Mouse (Mus musculus) hindbrain, embryonic 11.5 days (tissue): Measurements from ENCODE around the gene Dnah11. TPM values are rescaled to one million over a fixed set of nuclear protein-coding genes. Genes with fewer than 3 reads are reported as not detected.

Source experiments
- ATAC-seq: fragments of 200-750 bp; cut with Nextera tagmentation; 2 replicates; pipeline ENCODE4 v1.8.0; 2017; ENCODE audit warnings: mild to moderate bottlenecking, moderate TSS enrichment, moderate library complexity; ENCODE audit not compliant: low FRiP score
- DNase-seq: peaks from one replicate; pipeline ENCODE4 v3.0.0-alpha.2; 2015; ENCODE audit warnings: low spot score
- H3K27ac ChIP-seq: fragments of 300-500 bp; sonication (generic); 2 replicates; pipeline ENCODE4 v1.5.1; 2014; ENCODE audit warnings: mild to moderate bottlenecking, low read depth, low read length
- H3K27me3 ChIP-seq: fragments of 300-500 bp; sonication (generic); 2 replicates; pipeline ENCODE4 v1.6.1; 2014; ENCODE audit warnings: mild to moderate bottlenecking, low read length, moderate library complexity, mixed read lengths; ENCODE audit not compliant: control insufficient read depth, insufficient read depth
- H3K36me3 ChIP-seq: fragments of 300-500 bp; sonication (generic); 2 replicates; pipeline ENCODE4 v1.6.1; 2014; ENCODE audit warnings: mild to moderate bottlenecking, low read length, moderate library complexity, mixed read lengths; ENCODE audit not compliant: control insufficient read depth, insufficient read depth
- H3K4me1 ChIP-seq: fragments of 300-500 bp; sonication (generic); replicated peaks from 2 replicates; pipeline ENCODE4 v1.6.1; 2014; ENCODE audit warnings: low read length, mixed read lengths; ENCODE audit not compliant: control insufficient read depth, insufficient read depth
- H3K4me2 ChIP-seq: fragments of 300-500 bp; sonication (generic); replicated peaks from 2 replicates; pipeline ENCODE4 v1.6.1; 2014; ENCODE audit warnings: mild to moderate bottlenecking, low read depth, low read length
- H3K4me3 ChIP-seq: fragments of 300-500 bp; sonication (generic); 2 replicates; pipeline ENCODE4 v1.5.1; 2014; ENCODE audit warnings: low read depth, low read length
- H3K9ac ChIP-seq: fragments of 300-500 bp; sonication (generic); 2 replicates; pipeline ENCODE4 v1.6.1; 2014; ENCODE audit warnings: low read depth, low read length
- H3K9me3 ChIP-seq: fragments of 300-500 bp; sonication (generic); 2 replicates; pipeline ENCODE4 v1.6.1; 2016; ENCODE audit warnings: low read length; ENCODE audit not compliant: control insufficient read depth
- WGBS: fragments of 180-500 bp; shearing (Covaris S2); extraction: QIAGEN DNeasy Blood & Tissue Kit; methylation state at CpG from one replicate; pipeline ENCODE4 v1.1.7; 2014; 5-methylcytosine and 5-hydroxymethylcytosine counted together
- polyA plus RNA-seq: library from polyadenylated mRNA; unstranded; fragments of >200 nt; fragmentation: Nextera tagmentation; extraction: Ambion mirVana; gene quantifications from 2 replicates; pipeline ENCODE4 v1.2.1, GENCODE M21; 2014

Gene Dnah11
- polyA plus RNA-seq, 1 experiment from 2014 or later = 0.43 TPM

DNA sequence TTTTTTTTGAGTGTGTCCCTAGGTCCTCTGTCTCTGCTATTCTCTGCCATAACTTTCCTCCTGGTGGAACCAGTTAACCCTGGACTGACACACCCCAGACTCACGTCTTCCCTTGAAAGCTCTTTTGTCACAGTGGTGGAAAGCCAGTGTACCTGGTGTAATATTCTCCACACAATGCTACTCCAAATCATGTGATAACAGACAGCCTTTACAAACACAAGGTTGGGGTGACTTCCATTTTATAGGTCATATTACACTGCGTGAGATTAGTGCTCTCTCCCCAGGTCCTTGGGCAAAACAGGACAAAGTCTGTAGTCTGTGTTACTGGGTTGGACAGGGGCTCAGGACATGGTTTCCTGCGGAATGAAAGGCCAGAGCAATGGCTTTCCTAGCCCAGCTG is 311.4 kb downstream of the Dnah11 start:
- H3K4me3 ChIP-seq = no peak overlapping the region
- no peak overlapping the region for H3K9ac ChIP-seq
- WGBS = 78% methylated on average over 3 of the region's 3 CpGs
- no peak overlapping the region for H3K4me2 ChIP-seq
- no peaks in the 10 kb centered on the region for H3K36me3 ChIP-seq
- DNase-seq (no peak), ATAC-seq (no peak)
- H3K27me3 ChIP-seq = no peaks in the 10 kb centered on the region
- no peaks in the 10 kb centered on the region for H3K4me1 ChIP-seq
- no peaks in the 10 kb centered on the region for H3K9me3 ChIP-seq
- no peak overlapping the region for H3K27ac ChIP-seq

DNA sequence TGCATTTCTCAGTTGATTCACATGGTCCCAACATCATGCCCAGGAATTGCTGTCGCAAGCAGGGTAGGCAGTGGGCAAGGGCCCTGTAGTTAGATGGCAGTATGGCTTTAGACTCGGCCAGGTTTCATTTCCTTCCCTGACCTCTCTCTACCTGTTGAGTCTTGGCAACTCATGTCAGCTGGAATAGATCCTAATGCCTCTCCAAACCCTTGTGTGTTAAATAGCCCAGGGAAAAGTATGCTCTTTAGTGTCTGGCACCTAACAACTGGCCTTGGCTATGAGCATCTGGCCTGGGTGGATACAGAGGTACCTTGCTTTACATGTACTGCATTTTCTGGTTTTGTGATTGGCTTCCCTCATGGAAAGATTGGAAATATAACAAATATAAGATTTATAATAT is 314.2 kb downstream of the Dnah11 start:
- Histone ChIP-seq H3K27me3 (no peaks in the 10 kb centered on the region), H3K4me3 (no peak overlapping the region), H3K27ac (no peak overlapping the region), H3K4me1 (no peaks in the 10 kb centered on the region), H3K9ac (no peak overlapping the region), H3K4me2 (no peak overlapping the region), H3K9me3 (no peaks in the 10 kb centered on the region), H3K36me3 (0 out of 2 replicates have a peak, but pooled peaks cover 2% of the 10 kb centered on the region)
- DNase-seq (no peak), ATAC-seq (no peak)
- WGBS = 93% methylated on average over 2 of the region's 2 CpGs

DNA sequence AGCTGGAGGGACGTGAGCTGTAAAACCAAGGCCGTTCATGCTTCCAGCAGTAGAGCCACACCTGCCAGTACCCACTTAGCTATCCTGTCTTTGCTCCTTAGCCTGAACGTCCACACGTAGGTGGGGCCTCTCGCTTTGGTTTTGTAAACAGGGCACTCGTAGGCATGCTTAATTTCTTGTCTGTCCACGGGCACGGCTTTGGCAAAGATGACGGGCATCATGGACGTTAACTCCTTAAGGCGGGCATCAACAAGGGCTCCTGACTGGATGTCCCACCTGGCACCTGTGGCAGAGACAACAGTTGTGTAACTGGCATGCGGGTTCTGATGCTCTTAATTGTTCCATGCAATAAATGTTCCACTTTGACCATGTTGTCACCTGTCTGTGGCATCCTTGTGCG is 320.5 kb downstream of the Dnah11 start:
- WGBS = 94% methylated on average over 13 of the region's 13 CpGs
- H3K4me1 ChIP-seq = no peaks in the 10 kb centered on the region
- no peak overlapping the region for H3K4me3 ChIP-seq
- H3K36me3 ChIP-seq = 0 out of 2 replicates have a peak, but pooled peaks cover 2% of the 10 kb centered on the region
- no peak for DNase-seq
- H3K27ac ChIP-seq = no peak overlapping the region
- no peaks in the 10 kb centered on the region for H3K27me3 ChIP-seq
- H3K9ac ChIP-seq = no peak overlapping the region
- H3K9me3 ChIP-seq = no peaks in the 10 kb centered on the region
- no peak for ATAC-seq
- no peak overlapping the region for H3K4me2 ChIP-seq

DNA sequence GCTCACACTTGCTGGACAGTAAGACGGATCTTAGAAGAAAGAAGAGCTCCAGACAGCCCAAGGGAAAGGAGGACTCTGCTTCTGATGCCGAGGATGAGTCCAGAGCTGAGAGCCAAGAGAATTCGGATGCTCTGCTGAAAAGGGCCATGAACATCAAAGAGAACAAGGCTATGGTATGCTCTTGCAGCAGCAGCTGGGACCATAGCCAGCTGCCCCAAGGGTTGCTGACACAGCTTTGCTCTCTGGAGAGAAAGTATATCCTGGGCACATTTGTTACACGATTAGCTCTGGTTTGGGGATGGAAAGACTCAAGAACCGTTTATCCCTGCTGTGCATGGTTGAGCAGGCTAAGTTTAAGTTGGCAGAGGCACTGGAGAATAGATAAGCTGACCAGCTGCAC is 326.6 kb downstream of the Dnah11 start:
- no peak overlapping the region for H3K4me2 ChIP-seq
- no peaks in the 10 kb centered on the region; the same call in 1 of the 2 replicates for H3K36me3 ChIP-seq
- no peak overlapping the region for H3K27ac ChIP-seq
- H3K27me3 ChIP-seq = no peaks in the 10 kb centered on the region
- H3K4me1 ChIP-seq = no peaks in the 10 kb centered on the region
- H3K9ac ChIP-seq = no peak overlapping the region
- DNase-seq = no peak
- no peak overlapping the region for H3K4me3 ChIP-seq
- ATAC-seq = no peak
- 84% methylated on average over 5 of the region's 5 CpGs for WGBS
- H3K9me3 ChIP-seq = no peaks in the 10 kb centered on the region

DNA sequence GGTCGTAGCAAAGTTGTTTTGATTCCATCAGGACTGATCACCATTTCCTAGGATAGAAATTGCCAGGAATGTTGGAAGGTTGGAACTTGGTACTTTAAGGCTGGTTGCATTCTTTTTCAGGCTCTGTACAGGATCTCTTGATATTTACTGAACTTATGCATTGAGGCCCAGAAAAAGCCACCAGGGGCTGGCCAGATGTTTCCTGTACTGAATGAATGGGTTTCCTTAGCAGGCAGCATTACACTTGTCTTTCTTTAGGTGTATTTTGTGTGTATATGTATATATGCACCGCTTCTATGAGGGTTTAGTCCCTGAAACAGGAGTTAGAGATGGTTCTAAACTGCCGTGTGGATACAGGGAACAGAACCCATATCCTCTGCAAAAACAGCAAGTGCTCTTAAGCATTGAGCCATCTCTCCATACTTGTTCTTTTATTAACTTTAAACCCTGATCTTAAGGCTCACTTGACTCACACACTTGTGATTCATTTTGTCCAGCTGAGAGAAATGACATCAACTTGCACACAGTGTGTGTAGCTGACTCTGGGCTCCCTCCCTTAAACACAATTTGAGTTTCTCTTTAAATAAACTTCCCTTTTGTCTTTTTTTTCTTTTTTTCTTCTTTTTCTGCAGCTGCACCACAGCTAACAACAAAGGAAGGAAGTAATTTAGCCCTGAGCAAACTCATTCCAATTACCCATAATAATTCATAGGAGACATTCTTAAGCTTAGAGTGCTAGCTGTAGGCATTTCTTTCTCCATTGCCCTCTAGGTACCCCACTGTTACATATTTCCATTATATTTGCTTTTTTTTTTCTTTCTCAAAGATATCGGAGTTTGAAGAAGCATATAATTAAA is 330.9 kb downstream of the Dnah11 start:
- H3K9me3 ChIP-seq = no peaks in the 10 kb centered on the region
- H3K36me3 ChIP-seq = no peaks in the 10 kb centered on the region; the same call in 1 of the 2 replicates
- H3K4me2 ChIP-seq = no peak overlapping the region
- DNase-seq = no peak
- no peak overlapping the region for H3K9ac ChIP-seq
- ATAC-seq = no peak
- no peaks in the 10 kb centered on the region for H3K4me1 ChIP-seq
- WGBS = 90% methylated on average over 4 of the region's 4 CpGs
- no peak overlapping the region for H3K4me3 ChIP-seq
- no peaks in the 10 kb centered on the region for H3K27me3 ChIP-seq
- no peak overlapping the region for H3K27ac ChIP-seq

DNA sequence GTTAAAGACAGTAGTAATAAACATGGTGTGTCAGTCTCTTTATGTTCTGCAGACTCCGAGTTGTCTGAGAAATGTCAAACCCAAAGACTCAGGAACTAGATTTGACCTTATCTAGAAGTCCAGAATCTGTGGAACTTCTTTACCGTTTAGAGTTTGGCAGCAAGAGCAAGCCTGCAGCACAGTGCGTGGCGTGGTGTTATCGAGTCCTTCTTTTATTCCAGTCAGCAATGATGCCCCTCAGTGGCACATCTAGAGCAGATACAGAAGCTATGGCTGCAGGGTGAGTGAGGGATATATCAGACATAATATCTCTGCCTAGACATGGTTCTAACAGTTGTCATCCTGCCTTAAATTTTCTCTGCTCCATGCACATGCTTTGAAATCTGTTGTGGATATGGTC is 336.2 kb downstream of the Dnah11 start:
- Histone ChIP-seq H3K9me3 (no peaks in the 10 kb centered on the region), H3K4me2 (no peak overlapping the region), H3K27me3 (no peaks in the 10 kb centered on the region), H3K9ac (no peak overlapping the region), H3K27ac (no peak overlapping the region), H3K4me1 (no peaks in the 10 kb centered on the region), H3K4me3 (no peak overlapping the region), H3K36me3 (no peaks in the 10 kb centered on the region)
- ATAC-seq (no peak), DNase-seq (no peak)
- WGBS = 86% methylated on average over 5 of the region's 5 CpGs

DNA sequence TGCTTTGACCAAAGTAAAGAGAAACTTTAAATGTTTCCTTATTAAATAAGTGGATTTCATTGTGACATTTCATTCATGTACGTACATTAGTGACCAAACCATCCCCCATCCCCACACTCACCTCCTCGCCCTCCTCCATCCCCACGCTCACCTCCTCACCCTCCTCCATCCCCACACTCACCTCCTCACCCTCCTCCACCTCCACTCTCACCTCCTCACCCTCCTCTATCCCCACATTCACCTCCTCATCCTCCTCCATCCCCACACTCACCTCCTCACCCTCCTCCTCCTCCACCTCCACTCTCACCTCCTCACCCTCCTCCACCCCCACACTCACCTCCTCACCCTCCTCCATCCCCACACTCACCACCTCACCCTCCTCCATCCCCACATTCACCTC is 337.6 kb downstream of the Dnah11 start:
- DNase-seq = no peak
- Histone ChIP-seq H3K27ac (no peak overlapping the region), H3K4me2 (no peak overlapping the region), H3K9me3 (no peaks in the 10 kb centered on the region), H3K27me3 (no peaks in the 10 kb centered on the region), H3K4me3 (no peak overlapping the region), H3K9ac (no peak overlapping the region), H3K4me1 (no peaks in the 10 kb centered on the region), H3K36me3 (no peaks in the 10 kb centered on the region)
- WGBS = 59% methylated on average over 3 of the region's 3 CpGs
- ATAC-seq = no peak

DNA sequence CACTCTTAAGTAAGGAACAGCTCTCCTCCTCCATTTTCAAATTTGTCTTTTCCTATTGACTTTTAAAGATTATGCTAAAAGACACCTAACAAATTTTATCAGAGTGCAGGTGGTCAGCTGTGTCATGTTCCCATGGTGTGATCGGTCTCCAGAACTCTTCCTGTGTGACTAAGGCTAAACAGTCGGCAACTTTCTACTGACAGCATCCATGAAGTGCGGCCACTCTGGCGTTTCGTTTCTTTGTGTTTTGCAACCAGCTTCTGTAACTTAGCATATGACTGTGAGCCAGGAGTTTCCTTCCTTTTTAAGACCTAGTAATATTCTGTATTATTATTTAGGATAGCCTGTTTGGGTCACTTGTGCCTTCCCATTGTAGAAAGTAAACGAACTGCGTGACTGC is 338.0 kb downstream of the Dnah11 start:
- no peaks in the 10 kb centered on the region for H3K4me1 ChIP-seq
- no peak overlapping the region for H3K4me3 ChIP-seq
- H3K27ac ChIP-seq = no peak overlapping the region
- ATAC-seq = no peak
- no peaks in the 10 kb centered on the region for H3K36me3 ChIP-seq
- 76% methylated on average over 7 of the region's 7 CpGs for WGBS
- DNase-seq = no peak
- no peak overlapping the region for H3K4me2 ChIP-seq
- no peaks in the 10 kb centered on the region for H3K27me3 ChIP-seq
- H3K9ac ChIP-seq = no peak overlapping the region
- H3K9me3 ChIP-seq = no peaks in the 10 kb centered on the region

DNA sequence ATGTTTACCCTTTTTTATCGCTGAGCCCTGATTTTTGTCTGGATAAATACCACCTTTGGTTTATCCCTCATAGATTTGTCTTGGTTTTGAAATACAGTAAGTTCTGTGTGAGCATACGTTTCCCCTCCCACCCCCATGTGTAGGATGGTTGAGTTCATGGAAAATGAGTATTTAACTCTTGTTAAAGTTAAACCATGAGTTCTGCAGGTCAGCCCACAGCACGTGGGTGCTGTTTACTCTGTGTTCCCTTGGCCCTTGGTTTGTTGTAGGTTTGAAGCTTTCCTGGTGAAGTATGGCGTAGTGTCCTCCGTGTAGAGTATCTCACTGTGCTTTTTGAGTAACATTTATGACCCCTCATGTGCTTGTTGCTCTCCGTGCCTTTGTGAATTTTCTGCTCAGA is 341.0 kb downstream of the Dnah11 start:
- Histone ChIP-seq H3K27ac (no peak overlapping the region), H3K4me1 (no peaks in the 10 kb centered on the region), H3K36me3 (no peaks in the 10 kb centered on the region), H3K27me3 (no peaks in the 10 kb centered on the region), H3K9ac (no peak overlapping the region), H3K4me2 (no peak overlapping the region), H3K9me3 (no peaks in the 10 kb centered on the region), H3K4me3 (no peak overlapping the region)
- DNase-seq (no peak), ATAC-seq (no peak)
- 93% methylated on average over 6 of the region's 6 CpGs for WGBS
